Mouse (Mus musculus) lung, embryonic 14.5 days (tissue): Measurements from ENCODE around the gene Car12. TPM values are rescaled to one million over a fixed set of nuclear protein-coding genes. Genes with fewer than 3 reads are reported as not detected.
A peak's percentile ranks its signal among the peaks of the same experiment; 100 is the strongest.

Experiments used
- ATAC-seq: fragments of 200-750 bp; cut with Nextera tagmentation; 2 replicates; pipeline ENCODE4 v1.8.0; 2017; ENCODE audit warnings: mild to moderate bottlenecking, moderate TSS enrichment, moderate library complexity; ENCODE audit not compliant: insufficient read depth
- DNase-seq: peaks from one replicate; pipeline ENCODE4 v3.0.0-alpha.2; 2015
- H3K27ac ChIP-seq: fragments of 300-500 bp; sonication (generic); 2 replicates; pipeline ENCODE4 v1.5.1; 2014; ENCODE audit warnings: low read depth, mild to moderate bottlenecking, moderate library complexity
- H3K27me3 ChIP-seq: fragments of 300-500 bp; sonication (generic); 2 replicates; pipeline ENCODE4 v1.6.1; 2014; ENCODE audit warnings: low read length, control low read depth; ENCODE audit not compliant: insufficient read depth
- H3K36me3 ChIP-seq: fragments of 300-500 bp; sonication (generic); 2 replicates; pipeline ENCODE4 v1.6.1; 2014; ENCODE audit warnings: control low read depth; ENCODE audit not compliant: insufficient read depth
- H3K4me1 ChIP-seq: fragments of 300-500 bp; sonication (generic); 2 replicates; pipeline ENCODE4 v1.6.1; 2014; ENCODE audit warnings: antibody characterized with exemption, control low read depth; ENCODE audit not compliant: insufficient read depth
- H3K4me2 ChIP-seq: fragments of 300-500 bp; sonication (generic); 2 replicates; pipeline ENCODE4 v1.6.1; 2014; ENCODE audit warnings: mild to moderate bottlenecking
- H3K4me3 ChIP-seq: fragments of 300-500 bp; sonication (generic); 2 replicates; pipeline ENCODE4 v1.5.1; 2014; ENCODE audit warnings: low read depth, low read length
- H3K9ac ChIP-seq: fragments of 300-500 bp; sonication (generic); 2 replicates; pipeline ENCODE4 v1.6.1; 2014
- H3K9me3 ChIP-seq: fragments of 300-500 bp; sonication (generic); 2 replicates; pipeline ENCODE4 v1.6.1; 2016; ENCODE audit warnings: low read depth, low read length, control low read depth
- CTCF ChIP-seq: IDR thresholded peaks from 2 replicates; pipeline ENCODE4 v1.5.1; 2016; ENCODE audit warnings: antibody characterized with exemption, low read depth
- WGBS: fragments of 180-500 bp; shearing (Covaris S2); extraction: QIAGEN DNeasy Blood & Tissue Kit; methylation state at CpG from one replicate; pipeline ENCODE4 v1.1.7; 2014; 5-methylcytosine and 5-hydroxymethylcytosine counted together
- polyA plus RNA-seq: library from polyadenylated mRNA; unstranded; fragments of >200 nt; fragmentation: Nextera tagmentation; extraction: Ambion mirVana; gene quantifications from 2 replicates; pipeline ENCODE4 v1.2.1, GENCODE M21; 2014

The Car12 gene
- polyA plus RNA-seq, 1 experiment from 2014 or later, result 0.93 TPM

DNA sequence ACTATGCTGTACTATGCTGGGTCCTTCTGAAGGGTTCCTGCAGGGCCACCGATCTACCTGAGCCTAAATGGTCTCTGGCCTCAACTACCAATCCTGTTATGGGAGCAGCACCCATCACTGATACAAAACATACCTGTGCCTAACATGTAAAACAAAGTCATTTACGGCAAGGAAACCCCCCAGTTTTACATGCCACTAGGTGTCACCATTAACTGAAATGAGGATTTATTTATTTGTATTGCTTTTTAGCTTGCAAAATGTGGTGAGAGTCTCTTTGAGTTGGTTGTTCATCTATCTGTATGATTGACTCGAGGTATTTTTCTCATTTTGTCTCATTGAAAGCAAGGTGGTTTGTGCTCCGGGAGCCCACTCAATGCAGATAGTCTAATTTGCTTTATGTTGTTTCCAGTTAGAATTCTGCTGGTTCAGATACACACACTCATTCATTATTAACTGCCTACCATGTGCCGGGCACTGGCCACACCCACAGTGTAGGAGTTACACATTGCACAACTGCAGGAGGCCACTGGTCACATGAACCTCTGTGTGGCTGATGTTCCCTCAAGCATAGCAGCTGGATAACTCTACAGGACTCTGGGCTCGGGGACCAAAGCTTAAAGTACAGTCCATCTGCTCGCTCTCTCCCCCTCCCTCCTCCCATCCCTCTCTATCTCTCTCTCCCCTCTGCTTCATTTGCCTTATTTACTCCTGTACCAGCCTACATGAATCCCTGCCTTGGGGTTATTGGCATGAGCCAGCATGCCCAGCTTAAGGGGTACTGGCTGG lies 15.9 kb upstream of the Car12 start:
- H3K27me3 ChIP-seq, result no peaks in the 10 kb centered on the region
- ATAC-seq, result no peak
- WGBS, result 68% methylated on average over 7 of the region's 7 CpGs
- H3K4me3 ChIP-seq, result no peak overlapping the region
- TF ChIP-seq CTCF, result no peak
- H3K9me3 ChIP-seq, result no peaks in the 10 kb centered on the region
- no peak for DNase-seq
- no peak overlapping the region for H3K4me2 ChIP-seq
- no peaks in the 10 kb centered on the region for H3K36me3 ChIP-seq
- no peak overlapping the region for H3K27ac ChIP-seq
- no peaks in the 10 kb centered on the region for H3K4me1 ChIP-seq
- no peak overlapping the region for H3K9ac ChIP-seq

DNA sequence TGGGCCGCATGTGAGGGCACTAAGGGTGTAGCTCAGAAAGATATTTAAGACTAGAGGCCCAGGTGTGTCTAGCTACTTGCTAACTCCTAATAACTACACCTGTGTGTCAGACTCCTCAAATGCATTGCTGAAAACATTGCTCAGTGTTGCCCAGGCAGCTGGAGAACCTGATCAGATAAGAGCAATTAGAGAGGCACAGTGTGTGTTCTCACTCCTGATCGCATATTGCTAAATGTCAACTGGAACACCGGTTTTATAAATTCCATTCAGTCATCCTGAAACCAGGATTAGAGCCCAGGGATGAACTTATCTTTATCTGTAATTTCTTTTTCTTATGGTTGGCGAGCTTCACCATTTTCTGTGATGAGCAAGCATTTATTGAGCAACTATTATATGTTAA lies 13.7 kb upstream of the Car12 start:
- WGBS, result 87% methylated on average over 4 of the region's 4 CpGs

DNA sequence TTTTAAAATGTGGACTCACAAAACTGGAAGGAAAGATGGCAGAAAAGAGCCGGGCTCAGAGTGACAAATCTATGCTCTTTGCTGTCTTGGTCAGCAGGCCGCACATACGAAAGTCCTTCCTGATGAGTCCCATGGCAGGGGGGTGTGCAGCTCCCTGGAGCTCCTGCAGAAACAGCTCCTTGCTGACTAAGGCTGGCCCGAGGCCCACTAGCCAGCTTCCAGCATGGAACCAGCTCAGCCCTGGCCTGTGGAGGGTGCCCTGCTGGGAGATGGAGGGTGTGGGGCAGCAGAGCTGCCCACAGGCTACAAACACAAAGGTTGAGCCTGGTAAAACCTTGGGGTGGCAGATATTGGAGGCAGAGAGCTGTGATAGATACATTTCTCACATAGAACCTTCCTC lies 10.5 kb upstream of the Car12 start:
- TF ChIP-seq CTCF, result no peak
- H3K27ac ChIP-seq, result no peak overlapping the region
- H3K4me3 ChIP-seq, result no peak overlapping the region
- no peak overlapping the region for H3K9ac ChIP-seq
- no peak for ATAC-seq
- H3K27me3 ChIP-seq, result no peaks in the 10 kb centered on the region
- DNase-seq, result no peak
- no peaks in the 10 kb centered on the region for H3K9me3 ChIP-seq
- no peaks in the 10 kb centered on the region for H3K4me1 ChIP-seq
- WGBS, result 71% methylated on average over 4 of the region's 4 CpGs
- H3K36me3 ChIP-seq, result no peaks in the 10 kb centered on the region
- H3K4me2 ChIP-seq, result no peak overlapping the region

More for the DNA sequence above, 13.7 kb upstream of the Car12 start:
- Histone ChIP-seq H3K4me3 (no peak overlapping the region), H3K4me2 (no peak overlapping the region), H3K36me3 (no peaks in the 10 kb centered on the region), H3K27ac (no peak overlapping the region), H3K27me3 (no peaks in the 10 kb centered on the region), H3K9ac (no peak overlapping the region), H3K4me1 (no peaks in the 10 kb centered on the region), H3K9me3 (no peaks in the 10 kb centered on the region)
- no peak for ATAC-seq
- TF ChIP-seq CTCF, result no peak
- no peak for DNase-seq

DNA sequence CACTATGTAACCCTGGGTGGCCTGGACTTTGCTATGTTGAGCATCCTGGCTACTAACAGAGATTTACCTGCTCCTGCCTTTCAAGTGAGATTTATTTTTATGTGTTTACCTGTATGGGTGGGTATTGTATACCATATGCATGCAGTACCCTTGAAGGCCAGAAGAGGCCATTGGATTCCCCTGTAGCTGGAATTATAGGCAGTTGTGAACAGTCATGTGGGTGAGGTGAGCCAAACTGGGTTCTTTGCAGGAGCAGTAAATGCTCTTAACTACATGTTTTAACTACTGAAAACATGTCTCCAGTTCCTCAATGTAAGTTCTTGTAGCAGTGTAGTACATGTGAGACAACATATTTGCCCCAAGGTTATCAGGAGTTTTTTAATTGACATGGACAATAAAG lies 8.1 kb upstream of the Car12 start:
- no peaks in the 10 kb centered on the region for H3K36me3 ChIP-seq
- H3K4me3 ChIP-seq, result no peak overlapping the region
- no peaks in the 10 kb centered on the region for H3K9me3 ChIP-seq
- H3K4me2 ChIP-seq, result no peak overlapping the region
- TF ChIP-seq CTCF, result peak; percentile 26; the same call in 1 of the 2 replicates
- ATAC-seq (no peak), DNase-seq (no peak)
- no peaks in the 10 kb centered on the region for H3K27me3 ChIP-seq
- H3K9ac ChIP-seq, result no peak overlapping the region
- no peaks in the 10 kb centered on the region for H3K4me1 ChIP-seq
- H3K27ac ChIP-seq, result no peak overlapping the region

DNA sequence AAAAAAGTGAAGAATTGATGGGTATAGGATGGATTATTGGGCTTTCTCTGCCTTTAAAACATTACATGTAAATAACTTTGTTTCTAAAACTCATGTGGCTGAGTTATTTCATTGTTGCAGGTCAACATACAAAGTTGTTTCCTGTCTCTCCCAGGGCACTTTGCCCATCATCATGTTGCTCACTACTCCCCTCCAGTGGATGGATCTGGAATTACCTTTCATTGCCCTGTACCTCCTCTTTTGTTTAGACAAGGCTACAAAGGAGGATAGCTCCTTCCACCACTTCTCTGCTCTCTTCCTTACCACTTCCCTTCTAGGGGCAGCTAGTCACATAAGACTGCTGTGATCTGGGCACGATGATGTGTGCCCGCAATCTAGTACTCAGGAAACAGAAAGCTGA lies 7.7 kb upstream of the Car12 start:
- Histone ChIP-seq H3K4me1 (no peaks in the 10 kb centered on the region), H3K4me3 (no peak overlapping the region), H3K27ac (no peak overlapping the region), H3K4me2 (no peak overlapping the region), H3K36me3 (no peaks in the 10 kb centered on the region), H3K27me3 (no peaks in the 10 kb centered on the region), H3K9ac (no peak overlapping the region), H3K9me3 (no peaks in the 10 kb centered on the region)
- ATAC-seq, result no peak
- WGBS, result 55% methylated on average over 2 of the region's 2 CpGs
- TF ChIP-seq CTCF, result peak; percentile 87
- peak; percentile 88 for DNase-seq

DNA sequence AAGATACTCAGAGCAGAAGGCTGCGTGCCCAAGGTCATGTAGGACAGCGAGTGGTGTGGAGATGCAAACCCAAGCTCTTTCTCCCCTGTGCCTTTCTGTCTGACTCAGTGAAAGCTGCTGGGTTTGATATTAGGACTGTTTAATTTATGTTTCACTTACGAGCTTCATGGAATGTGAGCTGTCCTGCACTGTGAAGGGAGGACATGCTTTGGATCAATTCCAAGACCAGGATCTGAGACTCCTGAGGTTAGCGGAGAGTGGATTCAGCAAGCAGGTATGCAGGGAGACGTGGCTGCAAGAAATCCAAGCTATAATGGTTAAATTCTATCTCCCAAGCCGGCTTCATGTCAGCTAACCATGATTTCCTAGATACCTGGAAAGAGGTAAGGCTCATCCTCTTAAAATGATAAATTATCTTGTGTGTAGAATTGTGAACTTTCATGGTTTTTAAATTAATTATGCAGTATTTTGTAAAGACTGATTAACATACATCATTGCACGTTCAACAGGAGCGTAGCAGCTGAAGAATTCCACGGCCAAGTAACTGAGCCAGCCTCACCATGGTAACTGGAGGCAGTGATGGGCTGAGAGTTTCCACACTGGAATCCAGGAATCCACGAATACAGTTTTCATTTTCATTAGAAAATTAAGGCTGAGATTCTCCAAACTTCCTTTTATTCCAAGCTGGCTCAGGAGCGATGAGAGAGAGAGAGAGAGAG lies 5.3 kb upstream of the Car12 start:
- ATAC-seq, result no peak
- Histone ChIP-seq H3K9me3 (no peaks in the 10 kb centered on the region), H3K4me1 (no peaks in the 10 kb centered on the region), H3K27me3 (0 out of 2 replicates have a peak, but pooled peaks cover 6% of the 10 kb centered on the region), H3K36me3 (no peaks in the 10 kb centered on the region), H3K27ac (no peak overlapping the region), H3K9ac (no peak overlapping the region), H3K4me2 (no peak overlapping the region), H3K4me3 (no peak overlapping the region)
- no peak for DNase-seq
- 52% methylated on average over 11 of the region's 11 CpGs for WGBS
- TF ChIP-seq CTCF, result no peak

DNA sequence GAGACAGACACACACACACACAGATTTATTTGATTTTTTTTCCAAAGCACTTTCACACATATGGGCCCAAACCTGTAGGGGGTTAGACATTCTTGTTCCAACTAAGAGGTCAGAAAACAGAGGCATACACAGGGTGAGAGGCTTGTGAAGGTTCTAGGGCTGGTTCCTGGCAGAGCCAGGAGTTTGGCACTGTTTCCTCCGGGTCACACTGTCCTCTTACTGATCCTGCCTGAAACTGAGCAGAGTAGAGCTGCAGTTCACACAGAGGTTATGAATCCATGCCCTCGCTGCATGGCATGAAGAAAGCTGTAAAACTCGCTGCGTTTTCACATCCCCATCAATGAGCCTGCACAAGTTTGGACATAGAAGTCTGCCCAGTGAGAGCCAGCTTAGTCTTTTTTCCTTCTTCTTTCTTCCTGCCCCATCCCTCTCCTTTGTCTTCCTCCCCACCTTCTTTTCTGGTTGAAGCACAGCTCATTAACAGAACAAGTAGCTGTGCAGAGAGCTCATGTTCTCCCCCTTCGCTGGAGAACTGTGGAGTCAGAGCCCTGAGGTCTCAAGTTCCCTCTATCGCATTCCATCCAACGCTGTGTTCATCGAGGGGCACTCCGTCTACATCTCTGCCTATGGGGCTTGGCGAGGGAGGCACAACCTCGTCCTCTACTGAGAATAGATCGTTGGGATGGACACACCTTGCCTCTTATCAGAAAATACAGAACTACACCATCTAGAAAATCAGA lies 4.5 kb upstream of the Car12 start:
- H3K9ac ChIP-seq, result no peak overlapping the region
- no peak for DNase-seq
- ATAC-seq, result no peak

More for the DNA sequence above, 4.5 kb upstream of the Car12 start:
- no peaks in the 10 kb centered on the region for H3K9me3 ChIP-seq
- H3K27ac ChIP-seq, result no peak overlapping the region
- WGBS, result 47% methylated on average over 12 of the region's 12 CpGs
- no peak for TF ChIP-seq CTCF
- peaks cover 9% of the 10 kb centered on the region; the same call in 1 of the 2 replicates for H3K27me3 ChIP-seq
- H3K4me3 ChIP-seq, result no peak overlapping the region
- no peak overlapping the region for H3K4me2 ChIP-seq
- H3K4me1 ChIP-seq, result 0 out of 2 replicates have a peak, but pooled peaks cover 2% of the 10 kb centered on the region
- H3K36me3 ChIP-seq, result no peaks in the 10 kb centered on the region
